Mouse (Mus musculus): ENCODE data around the gene Cxcr2. TPM values are rescaled to one million over a fixed set of nuclear protein-coding genes. Genes with fewer than 3 reads are reported as not detected.
"Not testable (repeated sequence)": the region's sequence is repeated elsewhere in the genome, so short reads cannot be mapped to it uniquely, and the experiment has no call there.

Gene Cxcr2
- total RNA-seq, 2 experiments from 2014 or later = 0.13 TPM; not detected in 1

DNA sequence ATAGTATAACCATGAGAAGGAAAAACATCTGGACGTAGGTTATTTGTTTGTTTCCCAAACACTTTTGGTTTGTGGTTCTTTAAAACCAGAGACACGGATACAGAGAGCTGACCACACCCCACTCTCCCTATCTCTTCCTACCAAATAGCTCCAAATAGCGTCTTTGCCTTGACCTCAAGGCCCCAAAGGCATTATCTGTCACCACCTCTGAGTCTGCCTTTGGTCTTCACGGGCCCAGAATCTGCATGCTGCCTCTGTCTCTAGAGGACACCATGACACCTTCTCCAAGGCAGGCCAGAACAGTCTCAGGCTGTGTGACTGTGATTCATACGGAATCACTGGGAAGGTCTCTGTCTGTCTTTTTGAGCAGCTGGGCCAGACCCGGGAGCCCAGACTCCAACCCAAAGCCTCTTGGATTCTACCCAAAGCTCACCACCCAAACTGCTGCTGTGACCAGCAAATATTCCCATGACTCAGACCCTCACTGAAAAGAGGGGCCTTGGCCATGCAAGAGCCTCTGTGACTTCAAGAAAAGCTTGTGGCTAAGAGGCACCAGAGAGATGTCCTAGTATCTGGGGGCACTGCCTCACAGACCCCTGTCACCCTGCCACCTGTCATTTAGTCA is 18.4 kb upstream of the Cxcr2 start:
- DNase-seq (ENCODE audit: low spot score in 2 of 2) = no peak

DNA sequence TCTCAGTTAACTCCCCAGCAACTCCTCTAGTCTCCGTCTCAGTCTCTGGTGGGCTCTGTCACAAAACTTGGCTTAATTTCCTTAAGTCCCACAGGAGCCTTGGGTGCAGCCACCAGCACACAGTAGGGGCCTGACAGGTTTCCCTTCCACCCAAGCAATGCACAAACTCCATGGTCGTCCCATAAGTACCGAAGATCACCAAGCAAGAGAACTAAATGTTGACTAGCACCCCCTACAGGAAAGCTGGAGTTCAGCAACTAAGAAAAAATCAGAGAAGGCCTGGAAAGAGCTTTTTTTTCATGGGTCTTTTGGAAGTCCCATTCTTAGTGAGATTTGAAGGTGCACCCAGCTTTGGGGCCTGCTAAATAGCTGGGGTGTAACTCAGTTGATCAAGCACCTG is 14.4 kb upstream of the Cxcr2 start:
- DNase-seq (ENCODE audit: low spot score in 2 of 2) = no peak

DNA sequence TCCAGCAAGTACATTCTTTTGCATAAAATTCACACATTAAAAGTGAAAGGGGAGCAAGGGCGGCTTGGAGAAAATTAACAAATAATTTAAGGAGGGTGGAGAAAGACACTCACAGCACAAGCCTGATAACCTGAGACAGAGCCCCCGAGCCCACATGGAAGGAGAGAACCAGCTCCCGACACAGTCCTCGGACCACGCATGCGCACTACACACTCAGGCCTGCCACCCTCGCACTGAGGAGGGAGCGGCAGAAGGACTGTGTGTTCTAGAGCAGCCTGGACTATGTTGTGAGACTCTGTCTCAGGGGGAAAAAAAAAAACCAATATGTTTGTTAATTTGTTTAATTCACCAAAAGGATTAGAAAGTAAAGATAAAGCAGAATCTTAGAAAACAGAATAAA is 12.0 kb upstream of the Cxcr2 start:
- DNase-seq (ENCODE audit: low spot score in 2 of 2) = no peak

DNA sequence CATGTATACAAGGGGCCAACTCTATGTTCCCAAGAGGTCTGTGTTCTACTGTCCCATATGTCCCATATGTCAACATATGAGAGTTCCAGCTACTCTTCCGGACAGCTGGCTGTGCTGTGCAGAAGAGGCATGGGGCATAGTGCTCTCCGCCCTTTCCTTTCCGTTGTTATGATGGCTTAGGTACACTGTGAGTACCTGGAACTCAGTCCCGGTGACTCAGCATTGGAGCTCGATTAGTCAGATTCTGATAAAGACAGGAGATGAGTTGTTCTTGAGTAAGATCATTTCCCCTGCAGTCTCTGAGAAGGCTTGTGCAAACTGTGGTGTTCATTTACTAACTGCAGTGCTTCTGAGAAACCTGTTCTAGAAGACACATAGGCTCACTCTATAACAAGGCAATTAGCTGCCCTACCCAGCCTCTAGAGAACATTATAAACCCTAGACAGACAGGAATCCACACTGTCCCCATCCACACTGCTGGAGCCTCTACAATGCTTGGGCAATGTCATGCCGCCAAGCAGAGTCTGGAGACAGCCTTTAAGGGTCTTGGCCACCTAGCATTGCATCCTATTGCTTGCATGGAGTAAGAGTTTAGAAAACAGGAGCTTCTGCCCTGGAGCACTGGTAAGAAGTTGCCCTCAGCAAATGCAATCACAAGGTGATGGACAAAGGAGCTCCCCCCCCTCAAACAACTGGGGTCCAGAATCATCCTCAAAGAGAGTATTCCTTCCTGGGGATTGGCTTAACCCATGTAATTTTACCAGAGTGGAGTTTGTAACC is 4.5 kb upstream of the Cxcr2 start:
- no peak for DNase-seq (ENCODE audit: low spot score in 2 of 2)

DNA sequence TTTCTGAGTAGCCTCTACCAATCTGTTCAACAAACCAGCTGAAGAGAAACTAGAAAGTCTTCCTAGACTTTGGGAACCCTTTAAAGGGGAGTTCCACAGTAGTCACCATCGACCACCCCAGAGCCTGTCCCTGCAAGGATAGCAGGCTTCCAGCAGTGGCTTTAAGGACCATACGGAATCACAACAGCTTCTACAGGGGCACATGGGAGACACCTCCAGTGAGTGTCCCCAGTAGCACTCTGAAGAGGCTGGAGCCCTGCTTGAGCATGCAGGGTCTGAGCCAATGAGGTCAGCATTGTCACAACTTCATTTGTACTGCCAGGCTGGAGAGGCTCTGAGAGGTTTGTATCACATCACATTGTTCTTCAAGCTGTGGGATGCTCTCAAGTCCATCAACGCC is 3.7 kb upstream of the Cxcr2 start:
- no peak for DNase-seq (ENCODE audit: low spot score in 2 of 2)

DNA sequence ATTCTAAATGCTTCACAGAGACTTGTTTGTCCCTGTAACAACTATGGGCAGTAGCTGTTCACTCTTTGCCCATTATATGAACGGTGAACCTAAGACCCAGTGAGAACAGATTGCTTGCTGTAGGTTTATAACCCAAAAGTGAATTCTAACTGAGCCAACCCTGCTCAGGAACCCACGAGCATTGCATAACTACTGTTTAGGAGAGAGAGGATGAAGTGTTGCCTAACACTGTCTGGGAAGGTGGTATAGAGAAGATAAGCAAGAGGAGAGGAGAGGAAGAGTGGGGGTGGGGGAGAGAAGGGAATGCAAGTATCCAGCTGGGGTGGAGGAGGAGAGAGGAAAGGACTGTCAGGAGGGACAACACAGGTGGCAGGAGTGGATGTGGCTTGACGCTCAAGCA is 2.7 kb upstream of the Cxcr2 start:
- no peak for DNase-seq (ENCODE audit: low spot score in 2 of 2)

DNA sequence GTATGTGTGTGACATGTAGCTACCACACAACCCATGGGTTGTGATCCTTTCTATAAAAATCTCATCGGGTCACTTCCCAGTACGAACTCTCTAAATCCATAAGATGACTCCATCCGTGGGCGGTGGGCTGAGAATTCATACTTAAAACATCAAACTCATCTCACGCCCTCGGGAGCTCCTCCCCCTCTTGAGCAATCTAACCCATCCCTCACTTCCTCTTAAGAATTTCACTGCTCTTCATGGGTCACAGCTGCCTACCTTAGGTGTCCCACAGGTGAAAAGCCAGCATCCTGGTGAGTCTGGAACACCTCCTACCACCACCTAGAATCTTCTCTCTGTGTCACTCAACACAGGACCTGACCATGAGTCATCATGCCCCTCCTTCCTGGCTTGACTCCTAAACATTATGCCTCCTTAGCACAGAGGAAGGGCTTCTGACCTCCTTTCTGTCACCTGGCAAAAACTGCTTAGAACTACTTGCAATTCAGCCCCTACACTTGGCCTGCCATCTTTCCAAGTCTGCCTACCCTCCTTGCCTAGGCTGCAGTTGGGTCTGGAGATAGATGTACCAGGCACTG is 1.7 kb downstream of the Cxcr2 start:
- no peak for DNase-seq (ENCODE audit: low spot score in 2 of 2)

DNA sequence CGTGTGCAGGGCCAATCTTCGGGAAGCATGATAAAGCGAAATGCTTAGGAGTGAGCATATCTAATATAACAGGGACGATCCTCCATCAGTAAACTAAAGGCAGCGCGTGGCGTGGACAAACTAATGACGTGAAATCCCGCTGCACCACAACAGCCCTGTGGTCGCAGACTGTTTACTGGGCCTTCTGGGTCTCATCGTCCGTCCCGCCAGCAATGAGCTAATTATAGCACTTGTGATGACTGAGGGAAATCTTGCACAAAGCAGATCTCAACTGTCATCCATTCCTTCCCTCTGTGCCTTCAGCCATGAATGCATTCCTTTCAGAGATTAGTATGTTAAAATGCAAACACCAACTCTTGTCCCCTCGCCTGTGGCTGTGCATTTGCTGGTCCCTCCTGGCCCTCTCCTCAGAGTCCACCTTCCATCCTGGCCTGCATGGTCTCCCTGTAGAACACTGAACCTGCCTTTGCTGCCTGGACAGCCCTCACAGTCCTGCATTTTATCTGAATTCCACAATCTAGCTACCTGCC is 2.7 kb downstream of the Cxcr2 start:
- no peak for DNase-seq (ENCODE audit: low spot score in 2 of 2)

DNA sequence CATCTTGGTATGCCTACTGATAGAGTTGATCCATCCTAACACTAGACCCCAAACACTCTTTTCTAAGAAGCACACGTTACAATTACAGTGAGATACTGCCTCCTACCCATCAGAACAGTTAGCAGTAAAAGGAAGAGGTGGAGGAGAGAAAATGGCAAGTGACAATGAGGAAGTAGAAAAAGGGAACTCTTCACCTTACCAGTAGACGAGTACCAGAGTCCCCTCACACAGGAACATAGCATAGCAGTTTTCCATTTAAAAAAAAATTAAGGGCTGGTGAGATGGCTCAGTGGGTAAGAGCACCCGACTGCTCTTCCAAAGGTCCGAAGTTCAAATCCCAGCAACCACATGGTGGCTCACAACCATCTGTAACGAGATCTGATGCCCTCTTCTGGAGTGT is 5.8 kb downstream of the Cxcr2 start:
- DNase-seq (ENCODE audit: low spot score in 2 of 2) = not testable (repeated sequence)

DNA sequence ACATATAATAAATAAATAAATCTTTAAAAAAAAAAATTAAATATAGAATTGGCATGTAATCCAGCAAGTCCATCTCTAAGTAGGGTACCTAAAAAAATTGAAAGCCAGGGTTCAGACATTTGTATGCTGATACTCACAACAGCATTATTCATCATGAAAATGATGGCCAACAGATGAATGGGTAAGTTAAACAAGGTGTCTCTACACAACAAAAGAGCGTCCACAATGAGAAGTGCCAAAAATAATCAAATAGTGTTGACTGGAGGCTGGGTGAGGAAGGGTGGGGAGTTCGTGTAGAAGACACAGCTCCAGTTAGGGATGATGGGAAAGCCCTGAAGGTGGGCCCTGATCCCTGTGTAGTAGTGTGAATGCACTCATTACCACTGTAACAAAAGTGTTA is 6.2 kb downstream of the Cxcr2 start:
- DNase-seq (ENCODE audit: low spot score in 2 of 2) = no peak

DNA sequence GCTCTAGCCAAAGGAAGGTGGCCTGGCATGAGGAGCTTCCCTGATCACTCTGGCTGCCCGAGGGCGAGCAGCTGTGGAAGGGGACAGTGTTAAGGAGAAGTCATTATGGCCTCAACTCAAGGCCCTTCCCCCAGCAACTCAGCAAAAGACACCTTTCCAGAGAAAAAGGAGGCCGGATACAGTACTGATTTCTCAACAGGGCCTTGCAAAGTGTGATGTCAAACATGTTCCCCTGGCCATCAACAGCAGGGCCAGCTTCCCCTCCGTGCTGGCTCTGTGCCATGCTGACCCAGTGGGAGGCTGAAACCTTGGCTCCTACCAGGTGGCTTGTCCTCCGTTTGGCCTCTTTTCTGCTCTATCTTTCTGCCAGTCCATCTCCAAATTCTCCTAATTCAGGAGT is 13.3 kb downstream of the Cxcr2 start:
- DNase-seq (ENCODE audit: low spot score in 2 of 2) = no peak

DNA sequence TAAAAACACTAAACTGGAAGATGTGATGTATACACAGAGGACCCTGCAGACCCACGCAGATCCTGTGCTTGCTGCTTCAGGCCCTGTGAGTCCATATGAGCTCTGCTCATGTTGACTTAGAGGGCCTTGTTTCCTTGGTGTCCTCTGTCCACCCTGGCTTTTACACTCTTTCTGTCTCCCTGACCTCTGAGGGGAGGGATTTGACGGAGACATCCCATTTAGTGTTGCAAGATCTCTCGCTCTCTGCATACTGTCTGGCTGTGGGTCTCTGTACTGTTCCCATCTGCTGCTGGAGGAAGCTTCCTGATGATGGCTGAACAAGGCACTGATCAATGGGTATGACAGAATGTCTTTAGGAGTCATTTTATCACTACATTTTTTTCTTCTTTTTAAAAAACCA is 15.9 kb downstream of the Cxcr2 start:
- no peak for DNase-seq (ENCODE audit: low spot score in 2 of 2)

DNA sequence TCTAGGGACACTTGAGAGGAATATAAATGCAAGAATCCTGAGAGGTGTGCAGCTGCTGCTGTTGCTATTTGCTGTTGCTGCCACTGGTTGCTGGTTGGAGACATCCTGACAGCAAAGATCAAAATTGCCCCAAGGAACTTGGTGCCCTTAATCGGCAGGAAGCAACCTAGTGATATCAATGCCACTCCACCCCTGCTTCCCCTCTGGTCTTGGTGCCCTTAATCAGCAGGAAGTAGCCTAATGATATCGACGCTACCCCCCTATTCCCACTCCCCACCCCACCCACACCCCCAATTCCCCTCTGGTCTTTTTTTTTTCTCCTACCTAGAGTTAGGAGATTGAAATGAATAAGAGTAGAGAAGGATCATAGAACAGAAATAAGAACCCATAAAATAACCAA is 18.9 kb downstream of the Cxcr2 start:
- DNase-seq (ENCODE audit: low spot score in 2 of 2) = no peak

DNA sequence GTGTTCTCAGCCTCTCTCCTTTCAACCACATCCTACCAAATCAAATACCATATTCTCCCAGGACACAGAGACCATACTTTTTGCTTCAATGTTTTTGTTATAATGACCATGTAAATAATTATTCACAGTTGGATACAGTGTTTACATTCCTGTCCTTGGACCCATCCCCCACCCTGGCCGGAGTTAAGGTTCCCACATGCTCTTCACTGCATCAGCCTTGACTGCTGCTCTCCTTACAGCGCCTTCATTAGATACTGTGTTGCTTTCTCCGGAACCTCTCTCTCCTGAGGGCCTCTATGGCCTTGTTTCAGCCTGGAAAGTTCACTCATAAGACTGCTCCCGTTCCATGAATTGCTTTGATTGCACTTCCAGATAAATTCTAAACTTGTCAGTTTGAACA is 21.9 kb downstream of the Cxcr2 start:
- DNase-seq (ENCODE audit: low spot score in 2 of 2) = no peak

DNA sequence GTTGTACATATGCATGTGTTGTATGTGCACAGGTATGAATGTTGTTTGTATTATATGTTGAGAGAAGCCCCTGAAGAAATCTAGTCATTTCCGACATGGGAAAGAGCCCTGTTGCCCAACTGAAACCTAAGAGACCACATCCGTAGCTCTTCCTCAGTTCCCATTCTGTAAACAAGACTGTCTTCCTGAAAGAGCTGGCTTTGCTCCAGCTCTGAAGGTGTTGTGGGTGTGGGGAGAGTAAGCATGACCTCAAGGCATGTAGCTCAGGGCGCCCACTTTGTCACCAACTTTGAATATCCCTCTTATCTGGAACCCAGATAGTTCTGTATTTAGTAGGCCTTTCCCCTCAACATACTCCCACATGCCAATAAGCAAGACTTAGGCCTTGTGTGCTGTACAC is 24.8 kb downstream of the Cxcr2 start:
- DNase-seq (ENCODE audit: low spot score in 2 of 2) = no peak

DNA sequence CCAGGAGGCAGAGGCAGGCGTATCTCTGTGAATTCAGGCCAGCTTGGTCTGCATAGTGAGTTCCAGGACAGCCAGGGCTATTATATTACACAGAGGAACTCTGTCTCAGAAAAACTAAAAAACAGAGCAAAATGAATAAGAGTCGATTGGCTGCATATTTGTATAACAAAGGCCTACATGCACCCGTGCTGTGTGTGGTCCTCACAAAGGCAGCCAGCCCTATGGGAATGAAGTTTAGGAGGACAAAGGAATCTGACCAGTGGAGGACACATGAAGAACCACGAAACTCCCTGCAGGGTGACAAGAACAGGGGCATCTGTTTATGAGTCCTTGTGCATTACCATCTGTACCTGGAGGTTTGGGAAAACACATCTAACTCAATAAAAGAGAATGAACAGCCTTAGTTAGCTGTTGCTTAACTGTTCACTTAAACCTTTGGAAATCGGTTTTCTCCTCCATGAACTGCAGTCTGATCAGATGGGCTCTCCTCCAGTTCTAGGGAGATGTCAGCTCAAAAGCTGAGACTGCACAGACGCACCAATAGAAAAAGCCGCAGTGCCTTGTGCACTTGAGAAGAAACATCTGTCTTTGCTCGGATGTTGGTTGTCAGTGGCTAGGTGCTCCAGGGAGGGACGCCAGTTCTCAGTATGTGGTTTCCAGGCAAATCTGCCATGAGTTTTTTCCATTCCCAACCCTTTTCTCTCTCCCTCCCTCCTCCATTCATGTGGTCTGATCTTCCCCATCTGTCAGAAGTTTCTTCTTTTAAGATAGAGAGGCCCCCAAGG is 26.0 kb downstream of the Cxcr2 start:
- no peak for DNase-seq (ENCODE audit: low spot score in 2 of 2)

DNA sequence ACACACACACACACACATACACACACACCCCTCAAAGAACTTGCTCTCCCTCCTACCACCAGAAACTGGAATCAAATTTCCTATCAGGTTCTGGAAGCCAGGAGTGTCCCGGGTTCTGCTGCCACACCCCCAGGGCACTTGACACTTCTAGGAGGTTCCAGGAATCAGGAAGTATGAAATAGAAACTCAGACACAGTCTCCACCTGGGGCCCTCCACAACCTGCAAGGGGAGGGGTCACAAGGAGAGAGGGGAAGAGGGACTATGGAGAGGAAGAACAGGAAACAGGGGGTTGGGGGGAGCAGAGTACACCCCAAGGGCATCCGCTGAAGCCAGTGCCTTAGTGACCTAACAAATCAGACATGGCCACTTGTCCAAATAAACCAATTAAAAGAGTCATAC is 27.7 kb downstream of the Cxcr2 start:
- no peak for DNase-seq (ENCODE audit: low spot score in 2 of 2)

DNA sequence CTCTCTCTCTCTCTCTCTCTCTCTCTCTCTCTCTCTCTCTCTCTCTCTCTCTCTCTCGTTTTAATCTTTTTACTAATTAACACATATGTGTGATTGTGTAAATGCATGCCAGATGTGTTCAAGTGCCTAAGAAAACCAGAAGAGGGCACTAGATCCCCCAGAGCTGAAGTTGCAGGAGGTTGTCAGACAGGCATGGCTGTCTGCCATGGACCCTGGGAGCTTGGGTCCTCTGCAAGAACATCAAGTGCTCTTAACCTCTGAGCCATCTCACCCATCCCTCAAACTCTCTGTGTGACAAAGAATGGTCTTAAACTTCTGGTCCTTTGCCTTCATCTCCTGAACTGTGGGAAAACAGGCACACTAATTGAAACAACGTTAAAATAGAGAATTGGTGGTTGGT is 29.2 kb downstream of the Cxcr2 start:
- no peak for DNase-seq (ENCODE audit: low spot score in 2 of 2)

DNA sequence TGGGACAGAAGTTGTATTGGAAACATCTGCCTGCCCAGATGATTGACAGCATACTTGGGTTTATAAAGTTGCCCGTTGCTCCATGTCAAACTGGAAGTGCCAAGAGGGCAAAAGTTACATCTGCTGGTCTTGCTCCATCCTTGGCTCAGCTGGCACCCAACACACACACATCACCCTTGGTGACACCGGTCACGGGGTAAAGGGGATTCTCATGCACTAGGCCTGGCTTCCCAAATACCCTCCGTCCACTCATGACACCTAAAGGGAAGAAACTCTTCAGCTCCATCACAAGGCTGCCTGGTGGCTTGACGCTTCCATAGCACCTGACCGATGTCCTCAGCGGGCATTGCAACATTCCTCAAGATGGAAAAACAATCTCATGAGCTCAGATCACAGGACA is 36.7 kb downstream of the Cxcr2 start:
- DNase-seq (ENCODE audit: low spot score in 2 of 2) = no peak

DNA sequence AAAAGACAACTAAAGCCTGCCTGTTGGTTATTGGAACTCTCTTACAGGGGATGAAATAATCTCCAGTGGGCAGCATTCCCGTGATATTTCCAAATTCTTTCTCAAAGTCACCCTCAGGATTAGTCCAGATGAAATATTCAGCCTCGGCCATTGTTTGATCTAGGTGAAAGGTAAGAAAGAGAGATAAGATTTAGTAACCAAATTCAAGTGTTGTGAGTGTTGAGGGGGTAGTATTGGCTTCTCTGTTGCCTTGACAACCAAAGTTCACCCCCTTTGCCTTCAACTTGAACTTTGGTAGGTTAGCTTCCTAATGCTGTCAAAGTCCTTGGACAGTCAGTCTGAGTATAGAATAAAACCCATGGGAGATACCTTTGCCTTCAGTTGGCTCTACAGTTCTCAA is 38.9 kb downstream of the Cxcr2 start:
- no peak for DNase-seq (ENCODE audit: low spot score in 2 of 2)

DNA sequence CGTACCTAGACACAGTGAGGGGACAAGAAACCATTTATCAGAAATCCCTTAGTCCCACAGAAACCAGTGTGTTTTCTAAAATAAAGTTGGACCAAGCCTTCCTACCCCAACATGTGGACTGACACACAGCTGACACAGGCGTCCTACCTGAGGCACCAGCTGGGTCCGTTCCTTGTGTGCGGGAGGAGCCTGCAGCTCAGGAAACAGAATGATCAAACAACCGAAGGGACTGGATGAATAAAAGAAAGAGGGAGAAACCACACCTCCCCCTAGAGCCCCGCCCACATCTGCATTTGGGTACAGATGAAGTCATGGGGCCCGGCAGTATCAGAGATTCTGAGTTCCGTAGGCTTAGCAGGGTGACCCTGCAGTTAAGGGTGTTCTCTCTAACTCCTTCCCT is 40.7 kb downstream of the Cxcr2 start, which contains the start of gene Cxcr1:
Gene Cxcr1, minus strand, starts transcription at position 187 of the 400 bp plus-strand sequence.
- DNase-seq (ENCODE audit: low spot score in 2 of 2) = no peak

DNA sequence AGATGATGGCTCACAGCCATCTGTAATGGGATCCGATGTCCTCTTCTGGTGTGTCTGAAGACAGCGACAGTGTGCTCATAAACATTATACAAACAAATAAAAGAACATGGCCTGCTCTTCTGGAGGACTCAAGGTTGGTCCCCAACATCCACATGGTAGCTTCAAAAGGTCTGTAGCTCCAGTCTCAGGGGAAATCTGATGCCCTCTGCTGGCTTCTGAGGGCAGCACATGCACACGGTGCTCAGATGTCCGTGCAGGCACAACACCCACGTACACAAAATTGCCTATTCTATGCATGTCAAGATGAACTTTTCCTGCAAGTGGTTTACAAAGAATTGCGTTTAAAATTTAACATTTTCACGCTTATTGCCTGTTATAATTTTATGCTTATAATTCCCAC is 42.2 kb downstream of the Cxcr2 start:
- DNase-seq (ENCODE audit: low spot score in 2 of 2) = no peak
